Mouse (Mus musculus): ENCODE measurements around the gene Arhgef6. TPM values are rescaled to one million over a fixed set of nuclear protein-coding genes. Genes with fewer than 3 reads are reported as not detected.

Gene Arhgef6
- polyA plus RNA-seq, 1 experiment from 2014 or later: 4.1 TPM

GRCm38 (mm10) chrX:57183359-57183758 lies 155.2 kb downstream of the Arhgef6 start:
- Histone ChIP-seq H3K4me1 (replicated peaks; ENCODE audit: control insufficient read depth, insufficient read depth) (no peaks in the 10 kb centered on the region), H3K27me3 (ENCODE audit: control insufficient read depth, insufficient read depth, low read length) (no peaks in the 10 kb centered on the region), H3K9ac (ENCODE audit: low read length) (no peak overlapping the region), H3K9me3 (ENCODE audit: control insufficient read depth, low read length) (no peaks in the 10 kb centered on the region), H3K4me2 (replicated peaks; ENCODE audit: low read depth) (no peak overlapping the region), H3K4me3 (ENCODE audit: low read depth, low read length) (no peak overlapping the region), H3K27ac (replicated peaks) (no peak overlapping the region), H3K36me3 (ENCODE audit: control insufficient read depth, insufficient read depth, low read length) (no peaks in the 10 kb centered on the region)
- TF ChIP-seq EP300 (optimal IDR thresholded peaks at IDR 0.05) (no peak), CTCF (IDR thresholded peaks at IDR 0.05; ENCODE audit: low read depth) (no peak)
- WGBS: 82% methylated on average over 3 of the region's 3 CpGs
- DNase-seq (ENCODE audit: low spot score) (no peak), ATAC-seq (ENCODE audit: low FRiP score, low TSS enrichment) (no peak)

GRCm38 (mm10) chrX:57182470-57182869 lies 156.1 kb downstream of the Arhgef6 start:
- TF ChIP-seq EP300 (optimal IDR thresholded peaks at IDR 0.05) (no peak), CTCF (IDR thresholded peaks at IDR 0.05; ENCODE audit: low read depth) (no peak)
- no peak overlapping the region for H3K9ac ChIP-seq (ENCODE audit: low read length)
- H3K27me3 ChIP-seq (ENCODE audit: control insufficient read depth, insufficient read depth, low read length): no peaks in the 10 kb centered on the region
- H3K4me2 ChIP-seq (replicated peaks; ENCODE audit: low read depth): no peak overlapping the region
- H3K36me3 ChIP-seq (ENCODE audit: control insufficient read depth, insufficient read depth, low read length): no peaks in the 10 kb centered on the region
- WGBS: 84% methylated on average over 2 of the region's 2 CpGs
- DNase-seq (ENCODE audit: low spot score): no peak
- no peaks in the 10 kb centered on the region for H3K9me3 ChIP-seq (ENCODE audit: control insufficient read depth, low read length)
- no peak for ATAC-seq (ENCODE audit: low FRiP score, low TSS enrichment)
- no peaks in the 10 kb centered on the region for H3K4me1 ChIP-seq (replicated peaks; ENCODE audit: control insufficient read depth, insufficient read depth)
- H3K4me3 ChIP-seq (ENCODE audit: low read depth, low read length): no peak overlapping the region
- H3K27ac ChIP-seq (replicated peaks): no peak overlapping the region

Other genes with a start within 250 kb of the Arhgef6 start
- gene Cd40lg, start 126.6 kb downstream of the Arhgef6 start, polyA plus RNA-seq (2015; fragmentation: Nextera tagmentation; extraction: Ambion mirVana): not detected in 2 replicates
- gene Rbmx, start 54.3 kb upstream of the Arhgef6 start, polyA plus RNA-seq (2015; fragmentation: Nextera tagmentation; extraction: Ambion mirVana): 37.2 and 37.9 TPM in 2 replicates
- gene Gm364, start 70.4 kb upstream of the Arhgef6 start, polyA plus RNA-seq (2015; fragmentation: Nextera tagmentation; extraction: Ambion mirVana): not detected in 2 replicates
- gene Gpr101, start 165.0 kb upstream of the Arhgef6 start, polyA plus RNA-seq (2015; fragmentation: Nextera tagmentation; extraction: Ambion mirVana): not detected in 2 replicates